Mouse (Mus musculus) megakaryocyte, embryonic 14.5 days (primary cell): Measurements from ENCODE around the gene Rnd2. TPM values are rescaled to one million over a fixed set of nuclear protein-coding genes. Genes with fewer than 3 reads are reported as not detected.
A peak's percentile ranks its signal among the peaks of the same experiment; 100 is the strongest.
"Not testable (repeated sequence)": the region's sequence is repeated elsewhere in the genome, so short reads cannot be mapped to it uniquely, and the experiment has no call there.

Source experiments
- H3K27me3 ChIP-seq: replicated peaks from 2 replicates; pipeline ENCODE3; 2012; ENCODE audit warnings: inconsistent platforms
- H3K36me3 ChIP-seq: replicated peaks from 2 replicates; pipeline ENCODE3; 2012; ENCODE audit warnings: low read length, inconsistent platforms, mixed read lengths
- H3K4me1 ChIP-seq: 2 replicates; pipeline ENCODE4 v1.6.1; 2012; ENCODE audit warnings: inconsistent platforms
- H3K4me3 ChIP-seq: replicated peaks from 2 replicates; pipeline ENCODE3; 2012; ENCODE audit warnings: moderate library complexity, mild to moderate bottlenecking, inconsistent platforms
- H3K9me3 ChIP-seq: 2 replicates; pipeline ENCODE4 v1.6.1; 2012; ENCODE audit warnings: inconsistent platforms
- FLI1 ChIP-seq: IDR thresholded peaks from 2 replicates; pipeline ENCODE4 v1.6.1; 2012; ENCODE audit warnings: low read length, inconsistent platforms, mixed read lengths
- GATA1 ChIP-seq: IDR thresholded peaks from 3 replicates; pipeline ENCODE4 v1.6.1; 2012; ENCODE audit warnings: mixed read lengths, low read length, inconsistent platforms, borderline replicate concordance
- polyA plus RNA-seq: library from polyadenylated mRNA; stranded (reverse); fragments of >175 nt; gene quantifications from 2 replicates; pipeline ENCODE4 v1.2.3, GENCODE M21; 2012; ENCODE audit warnings: low replicate concordance; ENCODE audit not compliant: insufficient read depth

Rnd2 gene
- polyA plus RNA-seq, 1 experiment: 2.6 TPM

GRCm38 (mm10) chr11:101424925-101425813 is 39.6 kb upstream of the Rnd2 start, which contains the start of the genes Rundc1 and Ptges3l:
TSS of gene Rundc1 (plus strand) at chr11:101425085.
TSS of gene Ptges3l (minus strand) at chr11:101425333.
- TF ChIP-seq FLI1 (no peak), GATA1 (no peak)
- Histone ChIP-seq H3K27me3 (no peaks in the 10 kb centered on the region), H3K36me3 (peaks cover 23% of the 10 kb centered on the region), H3K4me3 (peak within 1 kb of the TSS; percentile 99), H3K9me3 (no peaks in the 10 kb centered on the region), H3K4me1 (peaks cover 46% of the 10 kb centered on the region)

- Histone ChIP-seq H3K9me3 (no peaks in the 10 kb centered on the region), H3K4me3 (peak overlapping the region; percentile 99), H3K36me3 (peaks cover 33% of the 10 kb centered on the region), H3K4me1 (peaks cover 45% of the 10 kb centered on the region), H3K27me3 (no peaks in the 10 kb centered on the region)
- TF ChIP-seq FLI1: no peak
- TF ChIP-seq GATA1: no peak
Observed at GRCm38 (mm10) chr11:101426165-101426564, 38.6 kb upstream of the Rnd2 start.

- TF ChIP-seq GATA1 (no peak), FLI1 (no peak)
- H3K4me1 ChIP-seq: peaks cover 29% of the 10 kb centered on the region
- no peak overlapping the region for H3K4me3 ChIP-seq
- H3K27me3 ChIP-seq: no peaks in the 10 kb centered on the region
- peaks cover 77% of the 10 kb centered on the region for H3K36me3 ChIP-seq
- no peaks in the 10 kb centered on the region for H3K9me3 ChIP-seq
Observed at GRCm38 (mm10) chr11:101431327-101431726, 33.5 kb upstream of the Rnd2 start.

- Histone ChIP-seq H3K4me1 (peaks cover 18% of the 10 kb centered on the region), H3K9me3 (no peaks in the 10 kb centered on the region), H3K36me3 (peaks cover 80% of the 10 kb centered on the region), H3K27me3 (no peaks in the 10 kb centered on the region), H3K4me3 (no peak overlapping the region)
- TF ChIP-seq GATA1 (no peak), FLI1 (no peak)
Observed at GRCm38 (mm10) chr11:101433396-101433795, 31.4 kb upstream of the Rnd2 start.

- H3K9me3 ChIP-seq: no peaks in the 10 kb centered on the region
- TF ChIP-seq FLI1 (no peak), GATA1 (no peak)
- H3K36me3 ChIP-seq: peaks cover 55% of the 10 kb centered on the region
- no peaks in the 10 kb centered on the region for H3K27me3 ChIP-seq
- H3K4me1 ChIP-seq: peaks cover 15% of the 10 kb centered on the region
- H3K4me3 ChIP-seq: no peak overlapping the region
Observed at GRCm38 (mm10) chr11:101435831-101436230, 29.0 kb upstream of the Rnd2 start.

DNA sequence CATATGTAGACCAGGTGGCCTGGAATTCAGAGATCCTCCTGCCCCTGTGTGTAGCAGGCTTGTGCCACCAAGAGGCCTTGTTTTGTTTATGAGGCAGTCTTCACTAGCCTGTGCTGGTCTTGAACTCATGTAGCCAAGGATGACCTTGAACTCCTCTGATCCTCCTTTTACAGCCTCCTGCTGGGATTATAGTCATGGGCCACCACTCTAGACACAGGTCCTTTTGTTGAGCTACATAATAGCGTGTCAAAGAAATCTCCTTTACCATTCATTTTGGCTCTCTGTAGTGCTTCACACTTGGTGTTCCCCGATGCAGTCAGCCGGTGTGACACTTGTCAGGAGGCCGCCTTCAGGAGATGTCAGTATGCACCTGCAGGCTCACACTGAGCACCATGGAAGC is 27.9 kb upstream of the Rnd2 start:
- Histone ChIP-seq H3K27me3 (no peaks in the 10 kb centered on the region), H3K9me3 (no peaks in the 10 kb centered on the region), H3K36me3 (peaks cover 45% of the 10 kb centered on the region), H3K4me1 (peaks cover 15% of the 10 kb centered on the region), H3K4me3 (no peak overlapping the region)
- no peak for TF ChIP-seq FLI1
- no peak for TF ChIP-seq GATA1

DNA sequence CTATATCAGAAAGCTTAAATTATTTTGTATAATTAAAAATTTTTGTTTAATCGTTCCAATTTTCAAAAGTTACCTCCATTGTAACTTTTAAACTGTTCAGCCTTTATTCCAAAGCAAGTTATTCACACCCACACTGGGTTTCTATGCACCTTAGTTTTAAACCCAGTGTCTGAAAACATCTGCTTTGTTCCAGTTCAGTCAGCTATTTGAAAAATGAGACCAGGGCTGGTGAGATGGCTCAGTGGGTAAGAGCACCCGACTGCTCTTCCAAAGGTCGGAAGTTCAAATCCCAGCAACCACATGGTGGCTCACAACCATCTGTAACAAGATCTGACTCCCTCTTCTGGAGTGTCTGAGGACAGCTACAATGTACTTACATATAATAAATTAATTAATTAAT is 26.8 kb upstream of the Rnd2 start:
- H3K27me3 ChIP-seq, H3K9me3 ChIP-seq, H3K4me3 ChIP-seq: not testable (repeated sequence)
- peaks cover 18% of the 10 kb centered on the region for H3K4me1 ChIP-seq
- H3K36me3 ChIP-seq: peaks cover 37% of the 10 kb centered on the region

GRCm38 (mm10) chr11:101441450-101442126 is 23.2 kb upstream of the Rnd2 start:
- not testable (repeated sequence) for H3K9me3 ChIP-seq, H3K27me3 ChIP-seq
- Histone ChIP-seq H3K36me3 (peaks cover 38% of the 10 kb centered on the region), H3K4me3 (peak overlapping the region; percentile 95), H3K4me1 (peaks cover 32% of the 10 kb centered on the region)

- Histone ChIP-seq H3K9me3 (no peaks in the 10 kb centered on the region), H3K4me3 (peak within 1 kb of the TSS; percentile 95), H3K4me1 (peaks cover 30% of the 10 kb centered on the region), H3K36me3 (peaks cover 33% of the 10 kb centered on the region), H3K27me3 (no peaks in the 10 kb centered on the region)
- TF ChIP-seq GATA1: no peak
- TF ChIP-seq FLI1: peak; percentile 58
Observed at GRCm38 (mm10) chr11:101442127-101442693, 22.6 kb upstream of the Rnd2 start, which contains the start of gene Rpl27. TSS of gene Rpl27 (plus strand) at chr11:101442298.

GRCm38 (mm10) chr11:101442760-101443159 is 22.0 kb upstream of the Rnd2 start:
- Histone ChIP-seq H3K9me3 (no peaks in the 10 kb centered on the region), H3K4me1 (peaks cover 34% of the 10 kb centered on the region)

More at GRCm38 (mm10) chr11:101442760-101443159, 22.0 kb upstream of the Rnd2 start:
- TF ChIP-seq GATA1: no peak
- no peak for TF ChIP-seq FLI1
- Histone ChIP-seq H3K4me3 (peak overlapping the region; percentile 95), H3K27me3 (no peaks in the 10 kb centered on the region), H3K36me3 (peaks cover 32% of the 10 kb centered on the region)
